Mouse (Mus musculus): ENCODE measurements at regions not wholly inside any gene's neighbourhood (a gene's known extent, or its start where the extent isn't known, plus 50 kb on each side); places are given as distances from the start of the nearest gene placed in this dataset.

DNA sequence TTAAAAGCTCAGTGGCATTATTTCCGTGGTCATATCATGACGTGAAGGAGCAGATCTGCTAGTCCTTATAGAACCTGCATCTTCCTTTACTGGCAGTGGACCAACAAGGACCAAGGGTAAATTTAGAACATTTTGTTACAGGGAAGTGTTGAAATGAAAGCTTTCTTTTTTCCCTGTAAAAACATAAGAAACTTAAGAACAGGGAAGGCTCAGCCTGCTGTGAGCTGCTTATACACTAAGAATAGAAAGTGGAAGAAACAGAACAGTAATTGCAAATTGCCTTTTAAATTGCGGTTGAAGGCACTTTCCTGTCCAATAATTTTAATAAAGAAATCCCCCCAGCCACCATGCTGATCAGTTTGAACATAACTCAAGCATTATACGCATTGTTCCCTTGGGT, 140.4 kb downstream of the Lca5 start:
- 67% methylated on average over 4 of the region's 4 CpGs for WGBS
- Histone ChIP-seq H3K4me2 (no peak overlapping the region), H3K9ac (replicated peaks) (no peak overlapping the region), H3K4me1 (no peaks in the 10 kb centered on the region), H3K27me3 (replicated peaks) (no peaks in the 10 kb centered on the region), H3K9me3 (replicated peaks) (no peaks in the 10 kb centered on the region), H3K4me3 (replicated peaks) (no peak overlapping the region), H3K27ac (replicated peaks) (no peak overlapping the region), H3K36me3 (no peaks in the 10 kb centered on the region)
- no peak for ATAC-seq (ENCODE audit: low FRiP score)

DNA sequence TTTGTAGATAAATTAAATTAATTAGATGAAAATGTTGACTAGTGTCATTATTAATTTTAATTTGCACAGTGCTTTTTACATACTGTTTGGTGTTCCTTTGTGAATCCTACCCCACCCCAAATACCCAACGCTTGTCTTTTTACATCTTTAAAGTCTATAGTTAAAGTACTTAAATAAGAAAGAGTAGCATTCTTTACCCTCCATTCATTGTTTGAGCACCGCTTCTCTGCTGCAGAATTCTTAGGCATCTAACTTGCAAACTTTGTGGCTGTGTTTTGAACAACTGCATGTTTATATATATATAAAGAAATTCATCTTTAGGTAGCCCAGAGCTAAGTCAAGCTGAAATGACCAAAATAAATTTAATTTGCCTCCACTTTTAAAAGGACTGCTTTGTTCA, 140.9 kb downstream of the Lca5 start:
- Histone ChIP-seq H3K27me3 (replicated peaks) (no peaks in the 10 kb centered on the region), H3K4me1 (no peaks in the 10 kb centered on the region), H3K9ac (replicated peaks) (no peak overlapping the region), H3K36me3 (no peaks in the 10 kb centered on the region), H3K9me3 (replicated peaks) (no peaks in the 10 kb centered on the region), H3K27ac (replicated peaks) (no peak overlapping the region), H3K4me3 (replicated peaks) (no peak overlapping the region), H3K4me2 (no peak overlapping the region)
- 70% methylated on average over 2 of the region's 2 CpGs for WGBS
- no peak for ATAC-seq (ENCODE audit: low FRiP score)

GRCm38 (mm10) chr9:83299623-83300022, 141.3 kb downstream of the Lca5 start:
- no peaks in the 10 kb centered on the region for H3K27me3 ChIP-seq (replicated peaks)
- ATAC-seq (ENCODE audit: low FRiP score) = no peak
- H3K36me3 ChIP-seq = no peaks in the 10 kb centered on the region
- H3K4me3 ChIP-seq (replicated peaks) = no peak overlapping the region
- 60% methylated on average over 2 of the region's 2 CpGs for WGBS
- no peaks in the 10 kb centered on the region for H3K9me3 ChIP-seq (replicated peaks)
- H3K9ac ChIP-seq (replicated peaks) = no peak overlapping the region
- H3K4me1 ChIP-seq = no peaks in the 10 kb centered on the region
- no peak overlapping the region for H3K27ac ChIP-seq (replicated peaks)
- H3K4me2 ChIP-seq = no peak overlapping the region

GRCm38 (mm10) chr9:83295453-83295852, 145.5 kb downstream of the Lca5 start:
- no peaks in the 10 kb centered on the region for H3K36me3 ChIP-seq
- no peak for ATAC-seq (ENCODE audit: low FRiP score)
- H3K27me3 ChIP-seq (replicated peaks) = no peaks in the 10 kb centered on the region
- no peak overlapping the region for H3K4me3 ChIP-seq (replicated peaks)
- 58% methylated on average over 9 of the region's 9 CpGs for WGBS
- no peak overlapping the region for H3K4me2 ChIP-seq
- no peak overlapping the region for H3K27ac ChIP-seq (replicated peaks)
- no peak overlapping the region for H3K9ac ChIP-seq (replicated peaks)
- no peaks in the 10 kb centered on the region for H3K4me1 ChIP-seq
- H3K9me3 ChIP-seq (replicated peaks) = no peaks in the 10 kb centered on the region

DNA sequence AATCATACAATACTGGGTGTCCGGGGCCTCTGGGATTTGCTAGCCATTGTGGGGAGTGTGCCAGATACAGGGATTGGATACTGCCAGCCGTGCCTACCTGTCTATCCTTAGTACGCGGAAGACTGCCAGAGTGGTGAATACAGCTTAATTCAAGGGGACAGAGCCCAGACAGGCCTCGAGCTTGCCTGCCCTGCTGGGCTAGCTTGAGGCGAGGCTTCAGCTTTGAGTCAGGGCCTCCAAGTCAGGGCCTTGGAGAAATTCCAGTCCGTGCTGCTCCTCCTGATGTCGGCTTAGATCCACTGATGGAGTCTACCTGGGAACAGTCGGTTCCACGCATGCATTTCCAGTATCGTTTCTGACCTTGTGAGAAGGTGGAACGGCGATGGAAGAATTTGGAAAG, 146.5 kb downstream of the Lca5 start:
- WGBS = 90% methylated on average over 13 of the region's 13 CpGs
- H3K4me1 ChIP-seq = no peaks in the 10 kb centered on the region

DNA sequence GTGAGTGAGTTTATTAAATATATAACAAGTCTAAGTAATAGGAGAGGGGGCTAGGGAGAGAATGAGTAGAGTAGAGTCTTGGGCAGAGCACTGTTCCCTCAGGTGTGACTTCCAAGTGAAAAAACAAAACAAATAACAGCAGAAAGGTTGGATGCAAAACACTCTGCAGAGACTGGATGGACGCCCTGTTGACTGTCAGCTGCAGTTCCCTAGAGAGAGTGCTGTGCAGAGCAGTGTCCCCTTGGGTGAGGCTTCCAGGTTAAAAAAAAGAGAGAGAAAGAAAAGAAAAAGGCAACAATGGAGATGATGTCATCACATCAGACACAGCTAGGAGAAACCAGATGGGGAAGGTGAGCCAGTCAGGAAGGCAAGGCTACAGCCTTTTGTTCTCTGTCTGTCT, 137.6 kb upstream of the Hmgn3 start:
- Histone ChIP-seq H3K4me2 (no peak overlapping the region), H3K4me3 (replicated peaks) (no peak overlapping the region), H3K4me1 (no peaks in the 10 kb centered on the region)

More for the DNA sequence above, 146.5 kb downstream of the Lca5 start:
- H3K27ac ChIP-seq (replicated peaks) = no peak overlapping the region
- H3K4me3 ChIP-seq (replicated peaks) = no peak overlapping the region
- H3K4me2 ChIP-seq = no peak overlapping the region
- no peak for ATAC-seq (ENCODE audit: low FRiP score)
- no peak overlapping the region for H3K9ac ChIP-seq (replicated peaks)
- H3K27me3 ChIP-seq (replicated peaks) = no peaks in the 10 kb centered on the region
- H3K9me3 ChIP-seq (replicated peaks) = no peaks in the 10 kb centered on the region
- H3K36me3 ChIP-seq = no peaks in the 10 kb centered on the region

DNA sequence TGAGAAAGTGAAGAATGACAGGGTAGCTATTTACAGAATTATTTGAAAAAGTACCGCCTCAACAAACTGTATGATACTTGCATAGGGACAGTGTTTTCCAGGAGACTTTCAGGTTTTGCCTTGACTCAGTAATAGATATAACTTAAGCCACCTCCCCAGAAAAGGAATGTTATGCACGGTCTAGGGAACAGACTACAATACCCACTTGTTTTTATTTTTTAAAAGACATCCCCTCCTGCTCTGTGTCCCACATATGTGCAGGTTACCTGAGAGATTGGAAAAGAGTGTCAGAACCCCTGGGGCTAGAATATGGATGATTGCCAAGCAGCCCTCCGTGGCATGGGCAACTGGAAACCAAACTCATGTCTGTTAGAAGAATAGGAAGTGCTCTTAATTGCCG, 137.2 kb upstream of the Hmgn3 start:
- 58% methylated on average over 4 of the region's 4 CpGs for WGBS
- Histone ChIP-seq H3K27me3 (replicated peaks) (no peaks in the 10 kb centered on the region), H3K4me1 (no peaks in the 10 kb centered on the region), H3K4me3 (replicated peaks) (no peak overlapping the region), H3K9me3 (replicated peaks) (no peaks in the 10 kb centered on the region), H3K27ac (replicated peaks) (no peak overlapping the region), H3K9ac (replicated peaks) (no peak overlapping the region), H3K36me3 (no peaks in the 10 kb centered on the region), H3K4me2 (no peak overlapping the region)
- no peak for ATAC-seq (ENCODE audit: low FRiP score)

More for the DNA sequence above, 137.6 kb upstream of the Hmgn3 start:
- Histone ChIP-seq H3K9ac (replicated peaks) (no peak overlapping the region), H3K27ac (replicated peaks) (no peak overlapping the region), H3K27me3 (replicated peaks) (no peaks in the 10 kb centered on the region), H3K9me3 (replicated peaks) (no peaks in the 10 kb centered on the region), H3K36me3 (no peaks in the 10 kb centered on the region)
- WGBS = 62% methylated on average over 1 of the region's 1 CpGs
- ATAC-seq (ENCODE audit: low FRiP score) = no peak

GRCm38 (mm10) chr9:83283249-83283648, 136.8 kb upstream of the Hmgn3 start:
- WGBS = 64% methylated on average over 8 of the region's 8 CpGs
- Histone ChIP-seq H3K9me3 (replicated peaks) (no peaks in the 10 kb centered on the region), H3K4me3 (replicated peaks) (no peak overlapping the region), H3K4me1 (no peaks in the 10 kb centered on the region), H3K9ac (replicated peaks) (no peak overlapping the region), H3K27ac (replicated peaks) (no peak overlapping the region), H3K27me3 (replicated peaks) (no peaks in the 10 kb centered on the region), H3K4me2 (no peak overlapping the region), H3K36me3 (no peaks in the 10 kb centered on the region)
- no peak for ATAC-seq (ENCODE audit: low FRiP score)

GRCm38 (mm10) chr9:83277791-83278190, 131.3 kb upstream of the Hmgn3 start:
- H3K4me3 ChIP-seq (replicated peaks) = no peak overlapping the region
- no peak overlapping the region for H3K9ac ChIP-seq (replicated peaks)
- no peak overlapping the region for H3K27ac ChIP-seq (replicated peaks)
- no peaks in the 10 kb centered on the region for H3K36me3 ChIP-seq
- ATAC-seq (ENCODE audit: low FRiP score) = no peak
- 73% methylated on average over 5 of the region's 5 CpGs for WGBS
- H3K4me1 ChIP-seq = no peaks in the 10 kb centered on the region
- no peak overlapping the region for H3K4me2 ChIP-seq
- H3K9me3 ChIP-seq (replicated peaks) = no peaks in the 10 kb centered on the region
- no peaks in the 10 kb centered on the region for H3K27me3 ChIP-seq (replicated peaks)

DNA sequence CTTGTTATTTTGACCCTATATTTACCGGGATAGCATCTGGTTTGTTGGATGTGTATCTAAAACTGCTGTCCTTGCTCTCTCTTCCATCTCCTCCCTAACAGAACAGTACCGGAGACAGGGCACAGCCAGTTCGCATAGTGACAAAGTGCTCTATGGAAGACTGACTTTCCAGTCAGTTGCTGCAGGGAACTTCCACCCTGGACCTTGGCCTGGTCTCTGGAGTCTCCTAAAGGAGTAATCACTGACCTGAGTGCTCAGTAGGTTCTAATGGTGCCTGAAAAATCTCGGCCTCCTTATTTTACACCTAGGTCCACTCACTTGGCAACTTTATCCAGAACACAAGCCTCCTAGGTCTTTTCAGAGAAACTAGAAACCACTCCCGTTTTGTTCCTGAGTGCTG, 130.9 kb upstream of the Hmgn3 start:
- H3K4me1 ChIP-seq = no peaks in the 10 kb centered on the region
- H3K36me3 ChIP-seq = no peaks in the 10 kb centered on the region
- H3K27me3 ChIP-seq (replicated peaks) = no peaks in the 10 kb centered on the region
- H3K27ac ChIP-seq (replicated peaks) = no peak overlapping the region
- H3K9me3 ChIP-seq (replicated peaks) = no peaks in the 10 kb centered on the region
- no peak overlapping the region for H3K9ac ChIP-seq (replicated peaks)
- H3K4me2 ChIP-seq = no peak overlapping the region
- no peak for ATAC-seq (ENCODE audit: low FRiP score)
- WGBS = 90% methylated on average over 5 of the region's 5 CpGs
- no peak overlapping the region for H3K4me3 ChIP-seq (replicated peaks)

DNA sequence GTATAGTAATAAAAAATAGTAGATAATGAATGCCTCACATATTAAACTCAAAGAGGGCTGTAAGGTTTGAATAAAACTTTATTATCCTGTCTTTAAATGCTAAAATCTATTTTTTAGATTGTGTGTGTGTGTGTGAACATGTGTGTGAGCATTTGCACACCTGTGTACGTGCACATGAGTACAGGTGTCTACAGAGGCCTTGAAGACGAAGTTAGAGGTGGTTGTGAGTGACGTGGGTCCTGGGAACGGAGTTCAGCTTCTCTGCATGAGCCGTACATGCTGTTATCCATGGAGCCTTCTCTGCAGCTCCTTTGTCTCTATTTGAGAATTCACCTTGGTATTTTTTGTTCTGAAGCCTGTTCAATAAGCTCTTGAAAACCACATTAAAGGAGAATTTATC, 129.8 kb upstream of the Hmgn3 start:
- no peak for ATAC-seq (ENCODE audit: low FRiP score)
- Histone ChIP-seq H3K36me3 (no peaks in the 10 kb centered on the region), H3K4me1 (no peaks in the 10 kb centered on the region), H3K9ac (replicated peaks) (no peak overlapping the region), H3K4me2 (no peak overlapping the region), H3K27me3 (replicated peaks) (no peaks in the 10 kb centered on the region), H3K27ac (replicated peaks) (no peak overlapping the region), H3K4me3 (replicated peaks) (no peak overlapping the region), H3K9me3 (replicated peaks) (no peaks in the 10 kb centered on the region)
- 87% methylated on average over 5 of the region's 5 CpGs for WGBS

DNA sequence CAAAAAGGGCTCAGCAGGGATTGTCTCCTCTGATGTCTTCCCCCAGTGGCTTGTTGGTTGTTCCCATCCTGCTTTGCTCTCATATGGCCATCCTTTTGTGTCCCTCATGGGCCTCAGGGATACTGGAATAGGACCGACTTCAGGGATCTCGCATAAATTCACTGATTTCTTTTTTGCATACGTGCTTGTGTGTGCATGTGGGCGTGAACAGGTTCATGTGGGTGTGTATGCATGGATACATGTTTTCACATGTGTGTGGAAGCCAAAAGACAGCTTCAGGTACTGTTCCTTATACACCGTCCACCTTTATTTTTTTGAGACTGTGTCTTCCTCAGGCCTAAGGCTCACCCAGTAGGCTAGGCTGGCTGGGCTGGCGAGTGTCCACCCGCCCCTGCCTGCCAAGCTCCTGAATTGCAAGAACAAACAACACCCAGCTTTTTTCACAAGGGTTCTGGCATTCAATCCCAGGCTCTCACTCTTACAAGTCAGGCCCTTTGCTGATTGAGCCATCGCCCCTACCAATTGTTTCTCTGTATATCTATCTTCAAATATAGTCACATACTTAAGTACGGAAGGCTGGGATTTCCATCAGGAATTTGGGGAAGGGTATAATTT, 127.0 kb upstream of the Hmgn3 start:
- no peak overlapping the region for H3K27ac ChIP-seq (replicated peaks)
- H3K4me3 ChIP-seq (replicated peaks) = no peak overlapping the region
- H3K4me2 ChIP-seq = no peak overlapping the region
- no peaks in the 10 kb centered on the region for H3K27me3 ChIP-seq (replicated peaks)
- no peaks in the 10 kb centered on the region for H3K4me1 ChIP-seq
- no peak overlapping the region for H3K9ac ChIP-seq (replicated peaks)
- no peaks in the 10 kb centered on the region for H3K36me3 ChIP-seq
- 88% methylated on average over 9 of the region's 9 CpGs for WGBS
- no peaks in the 10 kb centered on the region for H3K9me3 ChIP-seq (replicated peaks)
- ATAC-seq (ENCODE audit: low FRiP score) = no peak

- 79% methylated on average over 6 of the region's 6 CpGs for WGBS
- H3K27me3 ChIP-seq (replicated peaks) = no peaks in the 10 kb centered on the region
- no peaks in the 10 kb centered on the region for H3K36me3 ChIP-seq
- no peak overlapping the region for H3K27ac ChIP-seq (replicated peaks)
- no peak overlapping the region for H3K4me2 ChIP-seq
- H3K4me3 ChIP-seq (replicated peaks) = no peak overlapping the region
- no peak; the same call in 1 of the 2 replicates for ATAC-seq (ENCODE audit: low FRiP score)
- H3K4me1 ChIP-seq = no peaks in the 10 kb centered on the region
- no peaks in the 10 kb centered on the region for H3K9me3 ChIP-seq (replicated peaks)
- no peak overlapping the region for H3K9ac ChIP-seq (replicated peaks)
These were observed 119.3 kb upstream of the Hmgn3 start for GRCm38 (mm10) chr9:83265736-83266135.

Measured in neural tube, embryonic 15.5 days (tissue).